Mouse (Mus musculus): Measurements from ENCODE around the gene Foxp2.

The Foxp2 gene

DNA sequence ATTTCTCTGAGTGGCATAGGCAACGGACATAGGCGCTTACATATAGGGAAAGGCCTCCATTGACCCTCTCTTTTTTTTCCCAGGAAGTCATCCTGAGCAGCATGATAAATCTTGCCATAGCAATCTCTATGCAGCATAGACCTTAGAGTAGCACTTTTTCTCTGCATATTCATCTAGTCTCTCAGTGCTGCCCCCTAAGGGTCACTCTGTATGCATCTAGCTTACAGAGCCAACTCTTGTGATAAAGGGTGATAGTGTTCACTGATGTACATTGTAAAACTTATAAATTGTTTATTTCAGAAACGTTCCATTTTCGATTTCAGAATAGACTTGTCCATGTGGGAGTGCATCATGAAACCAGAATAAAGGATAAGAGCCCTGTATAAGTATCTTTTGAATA is 454.7 kb downstream of the Foxp2 start:
- intact Hi-C loops (cut with DNase I), result no loop called here

DNA sequence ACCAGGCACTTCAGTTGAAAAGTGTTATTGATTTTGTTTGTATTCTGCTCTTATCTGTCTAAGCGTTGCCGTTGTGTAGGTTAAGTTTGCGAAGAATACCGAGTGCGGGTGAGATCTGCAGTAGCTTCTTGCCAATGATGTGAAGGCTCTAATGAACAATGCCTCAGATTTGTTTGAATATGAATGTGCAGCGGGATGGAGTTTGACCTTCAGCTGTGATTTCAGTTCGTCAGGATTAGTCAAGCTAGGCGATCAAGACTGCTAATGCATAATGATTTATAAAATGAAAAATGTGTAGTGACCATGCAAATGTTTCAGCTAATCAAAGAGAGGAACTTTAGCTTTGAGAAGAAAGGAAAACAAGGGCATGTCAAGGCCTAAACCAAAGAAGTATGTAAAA is 469.1 kb downstream of the Foxp2 start:
- intact Hi-C loops (cut with DNase I), result no loop called here

GRCm38 (mm10) chr6:15370827-15371226 is 469.7 kb downstream of the Foxp2 start:
- intact Hi-C loops (cut with DNase I), result no loop called here

GRCm38 (mm10) chr6:15373621-15374020 is 472.5 kb downstream of the Foxp2 start:
- intact Hi-C loops (cut with DNase I), result no loop called here

DNA sequence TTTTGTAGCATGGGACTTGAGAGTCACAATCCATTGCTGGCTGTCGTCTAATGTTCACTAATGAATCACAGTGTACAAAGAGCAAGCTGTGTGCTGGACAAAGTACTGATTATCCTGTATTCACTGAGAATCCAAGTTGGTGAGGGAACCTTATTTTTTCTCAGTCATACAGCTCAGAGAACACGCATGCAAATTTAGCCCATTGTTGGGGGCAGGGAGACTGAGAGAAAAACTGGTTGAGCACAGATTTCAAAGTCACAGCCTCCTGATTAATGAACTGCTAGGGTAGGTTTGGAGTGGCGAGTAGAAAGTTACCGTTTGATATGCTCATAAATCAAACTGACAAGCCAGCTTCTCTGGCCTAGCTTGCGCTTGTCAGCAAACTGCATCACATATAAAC is 477.1 kb downstream of the Foxp2 start:
- intact Hi-C loops (cut with DNase I), result no loop called here

DNA sequence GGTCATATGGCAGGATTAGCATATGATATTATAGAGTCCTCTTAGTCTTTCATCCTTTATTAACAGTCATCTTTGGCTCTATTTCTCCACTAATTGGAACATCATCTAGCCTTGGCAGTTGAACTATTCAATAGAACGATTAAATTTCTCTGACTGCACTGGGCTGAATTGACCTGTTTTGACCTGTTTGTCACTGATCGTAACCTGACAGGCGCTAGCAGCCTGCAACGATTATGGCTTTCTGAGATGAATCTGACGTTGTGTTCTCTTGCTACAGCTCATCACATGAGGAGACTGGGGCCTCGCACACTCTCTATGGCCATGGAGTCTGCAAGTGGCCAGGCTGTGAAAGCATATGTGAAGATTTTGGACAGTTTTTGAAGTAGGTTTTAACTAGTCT is 495.3 kb downstream of the Foxp2 start:
- intact Hi-C loops (cut with DNase I), result no loop called here

DNA sequence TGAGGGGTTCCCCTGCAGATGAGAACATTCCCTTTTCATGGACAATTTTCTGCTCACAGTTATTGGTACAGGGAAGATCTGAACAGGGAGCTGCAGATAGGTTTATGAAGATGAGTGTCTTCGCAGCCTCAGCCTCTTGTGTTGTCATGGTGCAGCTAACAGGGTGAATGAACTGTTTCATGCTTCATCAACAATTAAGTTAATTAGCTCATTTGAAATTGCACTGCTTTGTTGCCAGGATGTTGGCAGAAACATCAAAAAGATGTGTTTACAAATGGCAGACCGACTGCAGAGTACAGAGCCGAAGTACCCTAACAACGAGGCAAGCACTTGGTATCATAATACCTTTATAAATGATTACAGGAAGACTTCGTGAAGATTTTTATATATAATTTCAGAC is 496.3 kb downstream of the Foxp2 start:
- intact Hi-C loops (cut with DNase I), result no loop called here

DNA sequence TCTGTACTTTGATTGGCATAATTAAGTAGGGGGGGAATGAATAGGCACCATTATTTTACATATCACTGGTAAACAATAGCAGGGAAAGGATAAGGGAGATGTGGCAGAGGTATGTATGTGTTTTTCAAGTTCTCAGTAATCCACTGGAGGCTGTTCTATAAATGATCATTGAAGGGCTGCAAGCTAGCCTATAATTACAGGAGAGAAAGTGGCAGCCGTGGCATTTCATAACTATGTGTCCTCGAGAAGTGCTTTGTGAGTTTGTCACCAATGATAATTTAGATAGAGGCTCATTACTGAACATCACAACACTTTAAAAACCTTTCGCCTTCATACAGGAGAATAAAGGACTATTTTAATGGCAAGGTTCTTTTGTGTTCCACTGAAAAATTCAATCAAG is 500.0 kb downstream of the Foxp2 start:
- intact Hi-C loops (cut with DNase I), result no loop called here

- intact Hi-C loops (cut with DNase I), result no loop called here
Measured at GRCm38 (mm10) chr6:15402026-15402425, 500.9 kb downstream of the Foxp2 start.

DNA sequence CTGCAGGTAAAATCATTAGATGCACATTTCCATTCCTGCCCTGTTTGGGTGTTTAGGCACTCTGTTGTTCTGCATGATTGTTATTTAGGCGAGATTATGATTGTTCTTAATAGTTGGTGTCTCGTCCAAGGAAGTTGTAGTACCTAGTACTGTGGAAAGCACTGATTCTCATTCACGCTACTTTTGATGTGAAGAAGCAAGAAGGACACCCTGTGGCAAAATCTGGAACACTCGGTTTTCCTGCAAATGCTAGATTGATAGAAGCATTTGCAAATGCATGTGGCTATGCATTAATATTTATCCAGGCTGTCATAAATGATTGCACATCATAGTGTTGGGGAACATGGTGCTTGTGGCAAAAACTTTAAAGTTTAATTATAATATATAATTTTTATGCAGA is 514.0 kb downstream of the Foxp2 start:
- intact Hi-C loops (cut with DNase I), result no loop called here

- intact Hi-C loops (cut with DNase I), result no loop called here
Measured at GRCm38 (mm10) chr6:15459701-15460100, 558.6 kb downstream of the Foxp2 start.

GRCm38 (mm10) chr6:15463390-15463789 is 562.2 kb downstream of the Foxp2 start:
- intact Hi-C loops (cut with DNase I), result no loop called here

- intact Hi-C loops (cut with DNase I), result no loop called here
Measured at GRCm38 (mm10) chr6:15465471-15465870, 564.3 kb downstream of the Foxp2 start.

DNA sequence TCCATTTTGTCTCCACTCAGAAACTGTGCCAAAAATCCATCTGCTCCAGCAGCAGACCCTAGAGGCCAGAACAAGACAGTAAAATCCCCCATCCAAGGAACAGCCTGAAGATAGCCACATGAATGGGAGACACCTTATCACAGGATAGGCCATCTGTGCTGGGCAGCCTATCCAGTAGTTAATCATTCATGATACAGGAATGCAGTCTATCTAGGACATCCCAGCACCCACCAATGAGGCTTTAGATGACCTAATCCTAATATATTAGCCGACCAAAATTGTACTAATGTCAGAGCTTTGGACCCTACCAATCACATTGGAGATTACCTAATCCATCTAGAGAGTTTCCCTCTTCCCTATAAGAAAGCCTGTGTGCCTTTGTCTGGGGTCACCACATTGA is 565.5 kb downstream of the Foxp2 start:
- intact Hi-C loops (cut with DNase I), result no loop called here

- intact Hi-C loops (cut with DNase I), result no loop called here
Measured at GRCm38 (mm10) chr6:15486909-15487308, 585.8 kb downstream of the Foxp2 start.

Small RNAs within 50 kb of the gene (microRNA-seq; reads per million reads assigned to microRNA genes)
- gene Gm25470, result 0 reads per million in 2 experiments
